Mouse (Mus musculus): ENCODE data around the gene Adprhl1. TPM values are rescaled to one million over a fixed set of nuclear protein-coding genes. Genes with fewer than 3 reads are reported as not detected.

Gene Adprhl1
- polyA plus RNA-seq (2012; ENCODE audit: insufficient read depth, low replicate concordance) = 0.11 TPM in 1 of 2 replicates, not detected in the other

DNA sequence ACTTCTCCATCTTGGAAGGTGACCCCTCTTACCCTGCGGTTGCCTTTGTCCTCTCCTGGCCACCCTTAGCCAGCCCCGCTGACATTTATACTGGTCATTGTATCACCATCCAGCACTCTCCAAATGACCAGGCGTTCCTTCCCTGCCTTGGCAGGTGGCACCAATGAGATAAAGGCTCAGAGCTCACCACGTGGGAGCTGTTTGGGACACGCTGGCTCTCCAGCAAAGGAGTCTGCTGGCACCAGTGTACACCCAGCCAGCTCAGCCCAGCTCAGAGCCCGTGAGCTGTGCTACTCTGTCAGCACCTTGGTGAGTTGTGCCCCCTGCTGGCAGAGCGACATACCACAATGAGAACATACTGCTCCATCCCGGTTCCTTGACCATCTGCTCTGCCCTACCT is at the start of gene Adprhl1:
TSS of gene Adprhl1 (minus strand) at position 144 of the 400 bp plus-strand sequence.
- Histone ChIP-seq H3K27me3 (replicated peaks) (peaks cover 29% of the 10 kb centered on the region), H3K36me3 (replicated peaks; ENCODE audit: low read length) (peaks cover 42% of the 10 kb centered on the region), H3K4me1 (peaks cover 55% of the 10 kb centered on the region), H3K9me3 (peaks cover 4% of the 10 kb centered on the region; the same call in 1 of the 2 replicates), H3K4me3 (replicated peaks) (peak within 1 kb of the TSS; percentile 36)
- no peak for TF ChIP-seq FLI1 (IDR thresholded peaks at IDR 0.05; ENCODE audit: low read length)
- no peak for TF ChIP-seq GATA1 (IDR thresholded peaks at IDR 0.05; ENCODE audit: borderline replicate concordance, low read length)

DNA sequence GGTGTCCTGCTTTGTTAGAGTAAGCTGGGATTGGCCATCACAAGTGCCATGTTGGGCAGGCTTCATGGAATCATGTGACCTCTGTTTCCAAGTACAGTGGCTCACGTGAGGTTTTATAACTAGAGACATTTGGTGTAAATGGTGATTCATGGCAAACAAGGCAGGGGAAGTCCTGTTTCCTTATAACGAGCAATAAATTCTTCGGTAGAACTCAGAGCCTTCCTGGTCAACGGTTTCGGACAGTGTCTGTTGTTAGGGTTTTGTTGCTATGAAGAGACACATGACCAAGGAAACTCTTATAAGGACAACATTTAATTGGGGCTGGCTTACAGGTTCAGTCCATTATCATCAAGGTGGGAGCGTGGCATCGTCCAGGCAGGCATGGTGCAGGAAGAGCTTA is 47.1 kb upstream of the Adprhl1 start:
- peaks cover 13% of the 10 kb centered on the region for H3K4me1 ChIP-seq
- TF ChIP-seq FLI1 (IDR thresholded peaks at IDR 0.05; ENCODE audit: low read length) (no peak), GATA1 (IDR thresholded peaks at IDR 0.05; ENCODE audit: borderline replicate concordance, low read length) (no peak)
- no peak overlapping the region for H3K4me3 ChIP-seq (replicated peaks)
- H3K27me3 ChIP-seq (replicated peaks) = no peaks in the 10 kb centered on the region
- peaks cover 92% of the 10 kb centered on the region for H3K36me3 ChIP-seq (replicated peaks; ENCODE audit: low read length)
- H3K9me3 ChIP-seq = peaks cover 18% of the 10 kb centered on the region

DNA sequence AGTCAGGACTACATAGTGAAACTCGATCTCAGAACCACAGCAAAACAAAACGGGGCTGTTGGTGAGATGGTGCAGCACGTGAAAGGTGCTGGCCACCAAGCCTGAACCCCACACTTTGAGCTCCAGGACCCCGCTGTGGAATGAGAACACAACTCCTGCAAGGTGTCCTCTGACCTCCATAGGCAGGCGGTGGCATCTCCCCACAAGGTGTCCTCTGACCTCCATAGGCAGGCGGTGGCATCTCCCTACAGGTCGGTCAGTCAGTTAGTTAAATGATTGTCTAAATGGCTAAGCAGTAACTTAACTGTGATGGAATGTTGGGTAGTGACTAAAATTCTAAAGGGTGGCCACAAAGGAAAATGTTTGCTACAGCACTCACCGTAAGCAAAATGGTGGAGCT is 45.6 kb upstream of the Adprhl1 start:
- Histone ChIP-seq H3K27me3 (replicated peaks) (no peaks in the 10 kb centered on the region), H3K36me3 (replicated peaks; ENCODE audit: low read length) (peaks cover 92% of the 10 kb centered on the region)

DNA sequence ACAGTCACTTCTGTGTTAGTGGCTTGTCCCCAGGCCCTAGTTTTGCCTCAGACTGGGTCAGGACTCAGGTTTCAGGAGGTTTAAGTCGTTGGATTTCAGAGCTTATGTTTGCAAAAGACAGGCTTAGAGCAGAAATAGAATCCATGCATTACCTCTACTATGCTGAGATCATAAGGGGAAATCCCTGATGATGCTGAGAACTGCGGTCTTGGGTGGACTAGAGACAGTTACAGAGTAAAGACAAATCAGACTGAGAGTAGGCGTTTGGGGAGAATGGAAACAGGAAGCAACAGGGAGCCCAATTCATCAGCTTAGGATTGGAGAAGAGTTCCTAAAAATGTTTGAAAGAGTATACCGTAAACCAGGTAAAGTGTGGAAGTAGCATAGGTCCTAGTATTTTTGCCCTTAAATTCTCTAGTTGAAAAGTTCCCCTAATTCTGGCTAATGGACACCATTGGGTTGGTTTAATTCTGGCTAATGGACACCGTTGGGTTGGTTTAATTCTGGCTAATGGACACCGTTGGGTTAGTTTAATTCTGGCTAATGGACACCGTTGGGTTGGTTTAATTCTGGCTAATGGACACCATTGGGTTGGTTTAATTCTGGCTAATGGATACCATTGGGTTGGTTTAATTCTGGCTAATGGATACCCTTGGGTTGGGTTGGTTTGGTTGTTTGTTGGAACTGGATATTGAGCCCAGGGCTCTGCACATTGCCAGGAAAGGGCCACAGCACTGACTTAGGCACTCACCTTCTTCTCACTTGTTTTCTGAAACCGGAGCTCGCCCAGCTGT is 39.9 kb upstream of the Adprhl1 start:
- Histone ChIP-seq H3K36me3 (replicated peaks; ENCODE audit: low read length) (peaks cover 75% of the 10 kb centered on the region), H3K9me3 (no peaks in the 10 kb centered on the region), H3K4me3 (replicated peaks) (no peak overlapping the region), H3K4me1 (peaks cover 60% of the 10 kb centered on the region), H3K27me3 (replicated peaks) (no peaks in the 10 kb centered on the region)
- TF ChIP-seq FLI1 (IDR thresholded peaks at IDR 0.05; ENCODE audit: low read length) (no peak), GATA1 (IDR thresholded peaks at IDR 0.05; ENCODE audit: borderline replicate concordance, low read length) (no peak)

More for the DNA sequence above, 45.6 kb upstream of the Adprhl1 start:
- Histone ChIP-seq H3K9me3 (peaks cover 10% of the 10 kb centered on the region), H3K4me1 (peaks cover 27% of the 10 kb centered on the region), H3K4me3 (replicated peaks) (no peak overlapping the region)
- TF ChIP-seq FLI1 (IDR thresholded peaks at IDR 0.05; ENCODE audit: low read length) (no peak), GATA1 (IDR thresholded peaks at IDR 0.05; ENCODE audit: borderline replicate concordance, low read length) (no peak)

DNA sequence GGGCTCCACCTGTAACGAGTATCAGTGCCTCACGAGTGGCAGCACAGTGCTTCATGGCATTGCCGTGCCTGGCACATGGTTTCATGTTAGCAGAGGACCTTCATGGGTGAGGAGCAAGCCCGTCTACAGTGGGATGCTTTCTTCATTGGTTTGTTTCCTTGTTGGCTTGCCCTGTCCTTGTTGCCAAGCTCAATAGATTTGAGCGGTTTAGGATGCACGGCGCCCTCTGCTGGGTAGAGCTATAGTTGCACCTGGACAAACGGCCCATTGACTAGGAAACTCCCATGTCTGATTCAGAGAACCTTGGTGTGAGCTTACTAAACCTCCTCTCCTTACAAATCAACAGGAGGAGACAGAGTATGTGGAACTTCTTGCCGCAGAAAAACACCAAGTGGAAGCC is 38.4 kb upstream of the Adprhl1 start:
- no peak for TF ChIP-seq FLI1 (IDR thresholded peaks at IDR 0.05; ENCODE audit: low read length)
- TF ChIP-seq GATA1 (IDR thresholded peaks at IDR 0.05; ENCODE audit: borderline replicate concordance, low read length) = no peak
- Histone ChIP-seq H3K36me3 (replicated peaks; ENCODE audit: low read length) (peaks cover 64% of the 10 kb centered on the region), H3K9me3 (no peaks in the 10 kb centered on the region), H3K4me1 (peaks cover 64% of the 10 kb centered on the region), H3K4me3 (replicated peaks) (peak overlapping the region; percentile 73), H3K27me3 (replicated peaks) (no peaks in the 10 kb centered on the region)

DNA sequence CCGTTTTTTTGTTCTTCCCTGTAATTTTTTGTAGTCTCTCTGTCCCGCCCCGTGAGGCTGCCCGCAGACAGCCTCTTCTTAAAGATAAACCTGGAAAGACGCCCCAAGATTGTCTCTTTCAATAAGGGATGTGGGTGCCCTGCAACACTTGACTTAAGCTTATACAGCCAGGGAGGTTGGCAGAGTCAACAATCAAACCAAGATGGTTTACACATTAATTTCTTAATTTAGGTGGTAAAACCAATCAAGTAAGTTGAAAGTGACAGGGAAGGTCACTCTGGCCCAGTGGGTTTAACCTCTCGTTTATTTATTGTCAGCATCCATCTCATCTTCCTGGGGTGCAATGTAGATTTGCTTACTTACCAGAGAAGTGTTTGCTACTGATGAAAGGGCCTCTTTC is 34.7 kb upstream of the Adprhl1 start:
- Histone ChIP-seq H3K36me3 (replicated peaks; ENCODE audit: low read length) (peaks cover 28% of the 10 kb centered on the region), H3K4me1 (peaks cover 66% of the 10 kb centered on the region), H3K4me3 (replicated peaks) (peak overlapping the region; percentile 98), H3K9me3 (no peaks in the 10 kb centered on the region), H3K27me3 (replicated peaks) (no peaks in the 10 kb centered on the region)
- TF ChIP-seq GATA1 (IDR thresholded peaks at IDR 0.05; ENCODE audit: borderline replicate concordance, low read length) (no peak), FLI1 (IDR thresholded peaks at IDR 0.05; ENCODE audit: low read length) (no peak)

DNA sequence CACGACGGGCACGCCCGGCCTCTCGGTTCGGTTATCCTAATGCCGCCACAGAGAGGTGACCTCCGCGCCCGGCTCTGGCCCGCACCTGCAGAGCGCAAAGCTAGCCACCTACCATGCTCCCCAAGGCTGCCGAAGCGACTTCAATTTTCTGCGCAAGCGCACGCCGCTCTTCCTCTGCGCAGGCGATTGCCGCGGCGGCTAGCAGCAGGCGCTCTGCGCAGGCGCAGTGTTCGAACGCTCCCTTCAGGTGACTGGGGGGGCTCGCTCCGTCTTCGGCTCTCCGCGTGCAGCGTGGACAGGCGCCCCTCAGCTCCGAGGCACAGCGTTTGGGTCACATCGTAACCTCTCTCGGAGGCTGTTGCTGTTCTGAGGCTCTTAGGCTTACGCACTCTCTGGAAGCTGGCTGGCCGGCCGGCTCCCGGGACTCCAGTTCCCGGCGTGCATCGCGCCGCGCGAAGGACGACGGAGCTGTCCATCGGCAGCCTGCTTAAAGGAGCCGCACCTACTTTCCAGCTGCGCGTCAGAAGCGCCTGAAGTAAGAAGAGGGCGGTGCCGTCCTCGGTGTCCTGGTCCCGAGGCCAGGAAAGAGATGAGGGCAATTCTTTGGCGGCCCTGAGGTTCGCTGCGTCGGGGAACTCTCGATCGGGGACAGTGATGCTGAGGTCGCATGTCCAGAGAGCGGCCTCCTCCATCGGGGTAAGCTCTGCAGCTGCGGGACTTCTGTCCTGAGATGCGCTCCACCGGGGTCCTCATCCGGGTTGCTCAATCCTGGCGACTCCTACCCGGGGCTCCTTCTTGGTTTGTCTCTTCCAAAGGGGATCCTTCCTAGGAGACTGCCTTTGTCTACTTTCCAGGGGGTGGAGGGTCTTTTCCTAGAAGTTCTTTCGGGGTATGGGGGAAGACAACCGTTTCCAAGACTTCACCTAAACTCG is 34.0 kb upstream of the Adprhl1 start, which contains the start of the genes Dcun1d2 and Tmco3:
TSS of gene Dcun1d2 (minus strand) at position 440 of the 932 bp plus-strand sequence.
TSS of gene Tmco3 (plus strand) at position 499 of the 932 bp plus-strand sequence.
- peaks cover 66% of the 10 kb centered on the region for H3K4me1 ChIP-seq
- TF ChIP-seq GATA1 (IDR thresholded peaks at IDR 0.05; ENCODE audit: borderline replicate concordance, low read length) (no peak), FLI1 (IDR thresholded peaks at IDR 0.05; ENCODE audit: low read length) (no peak)
- no peaks in the 10 kb centered on the region for H3K27me3 ChIP-seq (replicated peaks)
- no peaks in the 10 kb centered on the region for H3K9me3 ChIP-seq
- peaks cover 30% of the 10 kb centered on the region for H3K36me3 ChIP-seq (replicated peaks; ENCODE audit: low read length)
- H3K4me3 ChIP-seq (replicated peaks) = peak within 1 kb of the TSS; percentile 98

DNA sequence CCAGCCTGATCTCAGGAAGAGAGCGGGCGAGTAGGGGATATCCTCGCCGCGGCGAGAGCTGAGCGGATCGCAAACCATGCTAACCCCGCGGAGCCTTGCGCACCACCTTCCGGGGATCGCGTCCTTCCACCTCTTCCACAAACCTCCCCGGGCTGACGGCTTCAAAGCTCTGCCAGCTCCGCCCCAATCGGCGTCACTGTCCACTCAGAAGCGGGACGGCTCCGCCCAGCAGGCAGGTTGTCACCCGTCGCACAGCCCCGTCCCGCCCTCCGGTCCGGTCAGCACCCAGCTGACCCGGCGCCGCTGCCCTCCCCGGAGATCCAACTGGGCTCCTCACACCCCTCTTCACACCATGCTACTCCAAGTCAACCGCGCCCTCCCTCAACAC is 33.3 kb upstream of the Adprhl1 start:
- no peaks in the 10 kb centered on the region for H3K9me3 ChIP-seq

DNA sequence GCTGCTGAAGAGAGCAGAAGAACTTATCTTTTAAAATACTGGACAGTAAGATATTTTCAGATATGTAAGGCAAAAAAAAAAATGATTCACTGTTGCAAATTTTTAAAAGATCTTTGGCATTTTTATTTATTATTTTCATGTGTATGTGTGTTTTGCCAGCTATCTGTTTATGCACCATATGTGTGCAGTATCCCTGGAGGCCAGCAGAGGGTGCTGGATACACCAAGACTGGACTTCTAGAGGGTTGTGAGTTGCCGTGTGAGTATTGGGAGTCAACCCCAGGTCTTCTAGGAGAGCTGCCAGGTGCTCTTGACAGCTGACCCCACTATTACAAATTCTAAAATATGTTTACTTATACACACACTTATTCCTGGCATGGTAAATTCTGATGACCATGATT is 29.2 kb upstream of the Adprhl1 start:
- Histone ChIP-seq H3K36me3 (replicated peaks; ENCODE audit: low read length) (peaks cover 39% of the 10 kb centered on the region), H3K9me3 (no peaks in the 10 kb centered on the region), H3K4me1 (peaks cover 45% of the 10 kb centered on the region), H3K4me3 (replicated peaks) (no peak overlapping the region), H3K27me3 (replicated peaks) (no peaks in the 10 kb centered on the region)
- TF ChIP-seq FLI1 (IDR thresholded peaks at IDR 0.05; ENCODE audit: low read length) (no peak), GATA1 (IDR thresholded peaks at IDR 0.05; ENCODE audit: borderline replicate concordance, low read length) (no peak)

More for the DNA sequence above, 33.3 kb upstream of the Adprhl1 start:
- H3K4me1 ChIP-seq = peaks cover 65% of the 10 kb centered on the region
- peaks cover 30% of the 10 kb centered on the region for H3K36me3 ChIP-seq (replicated peaks; ENCODE audit: low read length)
- no peaks in the 10 kb centered on the region for H3K27me3 ChIP-seq (replicated peaks)
- TF ChIP-seq GATA1 (IDR thresholded peaks at IDR 0.05; ENCODE audit: borderline replicate concordance, low read length) (no peak), FLI1 (IDR thresholded peaks at IDR 0.05; ENCODE audit: low read length) (no peak)
- peak overlapping the region; percentile 98 for H3K4me3 ChIP-seq (replicated peaks)

Measured in megakaryocyte, embryonic 14.5 days (primary cell).